Mouse (Mus musculus) CH12.LX (cell line): ENCODE data around the gene I830077J02Rik. TPM values are rescaled to one million over a fixed set of nuclear protein-coding genes. Genes with fewer than 3 reads are reported as not detected.
"Not testable (repeated sequence)": the region's sequence is repeated elsewhere in the genome, so short reads cannot be mapped to it uniquely, and the experiment has no call there.

Experiments
- DNase-seq: peaks from one replicate; pipeline ENCODE4 v3.0.0-alpha.2; 2013; ENCODE audit errors: extremely low read depth
- H3K27ac ChIP-seq: 2 replicates; pipeline ENCODE4 v1.5.1; 2012; ENCODE audit warnings: low read depth, mild to moderate bottlenecking, control low read depth, moderate library complexity; ENCODE audit not compliant: insufficient read depth
- H3K27me3 ChIP-seq: replicated peaks from 2 replicates; pipeline ENCODE3; 2012; ENCODE audit warnings: inconsistent platforms
- H3K36me3 ChIP-seq, 2 experiments: replicated peaks in 1 of 2; 2 replicates each; pipeline versions ENCODE3 to v1.6.1; 2012; ENCODE audit warnings: inconsistent platforms in 1 of 2, low read length in 1 of 2, mild to moderate bottlenecking in 1 of 2, mixed read lengths in 1 of 2, moderate library complexity in 1 of 2; ENCODE audit not compliant: control insufficient read depth in 1 of 2, insufficient read depth in 1 of 2
- H3K4me1 ChIP-seq, 2 experiments: 2 replicates each; pipeline ENCODE4 v1.6.1; 2012; ENCODE audit warnings: inconsistent platforms in 1 of 2, moderate library complexity in 1 of 2; ENCODE audit not compliant: insufficient read depth in 2 of 2, control insufficient read depth in 1 of 2
- H3K4me2 ChIP-seq: 2 replicates; pipeline ENCODE4 v1.6.1; 2012; ENCODE audit warnings: low read depth, mild to moderate bottlenecking, control low read depth; ENCODE audit not compliant: poor library complexity, insufficient read depth, severe bottlenecking
- H3K4me3 ChIP-seq, 3 experiments: fragments of 150-350 bp in 1 of 3; sonication (generic) in 1 of 3; replicated peaks in 1 of 3; 2 replicates each; pipeline versions ENCODE3 to v1.5.1; 2011 to 2012; ENCODE audit warnings: low read depth in 2 of 3, low read length in 2 of 3, mild to moderate bottlenecking in 2 of 3, moderate library complexity in 2 of 3, control low read depth in 1 of 3, improper control_type of control experiment in 1 of 3, inconsistent platforms in 1 of 3, mixed read lengths in 1 of 3; ENCODE audit not compliant: poor library complexity in 1 of 3
- H3K79me2 ChIP-seq: replicated peaks from 2 replicates; pipeline ENCODE4 v1.6.1; 2012; ENCODE audit warnings: mild to moderate bottlenecking, moderate library complexity; ENCODE audit not compliant: control insufficient read depth, poor library complexity, insufficient read depth, severe bottlenecking; ENCODE audit errors: extremely low read depth
- H3K9ac ChIP-seq: 2 replicates; pipeline ENCODE4 v1.6.1; 2012; ENCODE audit warnings: low read depth, mild to moderate bottlenecking, control low read depth, moderate library complexity; ENCODE audit not compliant: insufficient read depth
- H3K9me3 ChIP-seq: replicated peaks from 2 replicates; pipeline ENCODE3; 2012; ENCODE audit warnings: low read length, inconsistent platforms, mixed read lengths
- CHD1 ChIP-seq: IDR thresholded peaks from 2 replicates; pipeline ENCODE4 v1.6.1; 2012; ENCODE audit warnings: low read depth, low read length, improper control_type of control experiment, inconsistent platforms
- CHD2 ChIP-seq: IDR thresholded peaks from 2 replicates; pipeline ENCODE4 v1.6.1; 2011; ENCODE audit warnings: low read length, improper control_type of control experiment
- EP300 ChIP-seq: IDR thresholded peaks from 2 replicates; pipeline ENCODE4 v1.6.1; 2011; ENCODE audit warnings: low read length, improper control_type of control experiment
- ETS1 ChIP-seq: conservative IDR thresholded peaks from 2 replicates; pipeline ENCODE4 v1.6.1; 2012; ENCODE audit warnings: low read depth, mild to moderate bottlenecking, inconsistent platforms, low read length, improper control_type of control experiment, moderate library complexity
- IRF4 ChIP-seq: IDR thresholded peaks from 2 replicates; pipeline ENCODE4 v1.6.1; 2014; ENCODE audit warnings: low read depth, mild to moderate bottlenecking, inconsistent platforms, low read length, improper control_type of control experiment
- MAX ChIP-seq: IDR thresholded peaks from 2 replicates; pipeline ENCODE4 v1.6.1; 2011; ENCODE audit warnings: low read length, improper control_type of control experiment
- MAZ ChIP-seq: IDR thresholded peaks from 2 replicates; pipeline ENCODE4 v1.6.1; 2012; ENCODE audit warnings: low read depth, mild to moderate bottlenecking, inconsistent platforms, low read length, improper control_type of control experiment, moderate library complexity
- MYC ChIP-seq: IDR thresholded peaks from 2 replicates; pipeline ENCODE4 v1.6.1; 2011; ENCODE audit warnings: low read depth, mild to moderate bottlenecking, improper control_type of control experiment, low read length
- NRF1 ChIP-seq: IDR thresholded peaks from 2 replicates; pipeline ENCODE4 v1.6.1; 2014; ENCODE audit warnings: low read depth, mild to moderate bottlenecking, inconsistent platforms, low read length, improper control_type of control experiment, moderate library complexity
- PAX5 ChIP-seq: IDR thresholded peaks from 2 replicates; pipeline ENCODE4 v1.6.1; 2012; ENCODE audit warnings: low read length, inconsistent platforms, mixed read lengths
- POLR2AphosphoS2 ChIP-seq: IDR thresholded peaks from 2 replicates; pipeline ENCODE4 v1.6.1; 2011; ENCODE audit warnings: low read depth, low read length, improper control_type of control experiment
- SMC3 ChIP-seq: IDR thresholded peaks from 2 replicates; pipeline ENCODE4 v1.6.1; 2011; ENCODE audit warnings: low read depth, low read length, improper control_type of control experiment
- TCF12 ChIP-seq: IDR thresholded peaks from 2 replicates; pipeline ENCODE4 v1.6.1; 2014; ENCODE audit warnings: low read depth, mild to moderate bottlenecking, inconsistent platforms, low read length, improper control_type of control experiment
- USF1 ChIP-seq: IDR thresholded peaks from 2 replicates; pipeline ENCODE4 v1.6.1; 2014; ENCODE audit warnings: low read depth, mild to moderate bottlenecking, inconsistent platforms, low read length, improper control_type of control experiment
- ZNF384 ChIP-seq: IDR thresholded peaks from 2 replicates; pipeline ENCODE4 v1.6.1; 2012; ENCODE audit warnings: low read depth, low read length, improper control_type of control experiment, inconsistent platforms
- dilution Hi-C: fragments of 300-500 bp; cut with MboI; formaldehyde crosslinking; loops from 2 replicates; pipeline ENCODE4 v1.14.3; 2020; ENCODE audit warnings: low sequenced_read_pairs; ENCODE audit not compliant: extremely low pct_unique_long_range_greater_than_20kb, extremely low pct_ligation_motif_present
- in situ Hi-C: fragments of 300-500 bp; cut with MboI; formaldehyde crosslinking; loops from 3 replicates; pipeline ENCODE4 v1.14.3; 2019; ENCODE audit warnings: low sequenced_read_pairs, low pct_ligation_motif_present, low pct_unique_long_range_greater_than_20kb, mixed read lengths
- polyA plus RNA-seq: library from polyadenylated mRNA; unstranded; fragments of >175 nt; gene quantifications from 2 replicates; pipeline ENCODE4 v1.2.1, GENCODE M21; 2012; ENCODE audit warnings: low read depth; ENCODE audit not compliant: insufficient read length
- total RNA-seq, 2 experiments: library from RNA; depleted of rRNA; stranded (reverse); fragments of 300-350 nt in 1 of 2; fragments of >200 nt in 1 of 2; gene quantifications; 2 replicates each; pipeline ENCODE4 v1.2.3; 2012 to 2014

Gene I830077J02Rik
- total and polyA plus RNA-seq, 3 experiments, result 1.3 to 10.2 (median 2.9) TPM

GRCm38 (mm10) chr3:105924616-105925015 lies 7.8 kb downstream of the I830077J02Rik start:
- no peak for TF ChIP-seq ZNF384
- TF ChIP-seq CHD2, result no peak
- TF ChIP-seq NRF1, result no peak
- TF ChIP-seq MYC, result no peak
- TF ChIP-seq MAZ, result no peak
- no peak for TF ChIP-seq IRF4
- TF ChIP-seq CHD1, result no peak

GRCm38 (mm10) chr3:105921959-105922358 lies 10.5 kb downstream of the I830077J02Rik start:
- peak overlapping the region; percentile 29 for H3K4me2 ChIP-seq
- no peaks in the 10 kb centered on the region for H3K27me3 ChIP-seq
- no peak overlapping the region for H3K27ac ChIP-seq
- dilution Hi-C loops, result loop anchor here (25.0 kb wide), 1 partner anchor 235 kb away; the partner anchor contains the start of gene Ddx20
- no peaks in the 10 kb centered on the region for H3K9me3 ChIP-seq
- in situ Hi-C loops, result no loop called here
- H3K4me1 ChIP-seq, result peaks cover 3 to 21% of the 10 kb centered on the region in 2 experiments; a peak in 3 of 4 replicates
- peak; percentile 45 for DNase-seq
- TF ChIP-seq PAX5, result no peak
- no peak for TF ChIP-seq POLR2AphosphoS2
- TF ChIP-seq CHD1, result no peak
- TF ChIP-seq MAX, result no peak
- peak; percentile 78 for TF ChIP-seq IRF4
- TF ChIP-seq EP300, result peak; percentile 71
- TF ChIP-seq USF1, result no peak
- no peak for TF ChIP-seq TCF12
- TF ChIP-seq SMC3, result no peak
- peak; percentile 71; the same call in 1 of the 2 replicates for TF ChIP-seq MYC
- no peak for TF ChIP-seq ETS1
- TF ChIP-seq, all 38 proteins: peak for 3
- Histone ChIP-seq H3K79me2 (no peaks in the 10 kb centered on the region), H3K4me3 (no peak overlapping the region), H3K9ac (no peak overlapping the region), H3K36me3 (peaks cover 0 to 21% of the 10 kb centered on the region in 2 experiments)

More at GRCm38 (mm10) chr3:105924616-105925015, 7.8 kb downstream of the I830077J02Rik start:
- Histone ChIP-seq H3K9ac (no peak overlapping the region), H3K36me3 (peaks cover 0 to 29% of the 10 kb centered on the region in 2 experiments), H3K4me2 (no peak overlapping the region), H3K4me1 (peaks cover 9 to 43% of the 10 kb centered on the region in 2 experiments), H3K4me3 (no peak overlapping the region), H3K27me3 (no peaks in the 10 kb centered on the region), H3K79me2 (no peaks in the 10 kb centered on the region), H3K9me3 (no peaks in the 10 kb centered on the region), H3K27ac (no peak overlapping the region)
- in situ Hi-C loops, result no loop called here
- DNase-seq, result no peak
- dilution Hi-C loops, result loop anchor here (25.0 kb wide), 1 partner anchor 237 kb away; the partner anchor contains the start of gene Ddx20

GRCm38 (mm10) chr3:105920743-105921142 lies 11.7 kb downstream of the I830077J02Rik start:
- H3K27ac ChIP-seq, H3K4me3 ChIP-seq, H3K9ac ChIP-seq, H3K79me2 ChIP-seq, H3K9me3 ChIP-seq, H3K27me3 ChIP-seq, DNase-seq, in situ Hi-C loops, H3K4me2 ChIP-seq: not testable (repeated sequence)
- Histone ChIP-seq H3K4me1 (peaks cover 6 to 28% of the 10 kb centered on the region in 2 experiments), H3K36me3 (peaks cover 0 to 13% of the 10 kb centered on the region in 2 experiments)
- dilution Hi-C loops, result loop anchor here (25.0 kb wide), 1 partner anchor 233 kb away; the partner anchor contains the start of gene Ddx20
